Mouse (Mus musculus) layer of hippocampus, postnatal 14 days (tissue): Measurements from ENCODE around the gene Il17c. TPM values are rescaled to one million over a fixed set of nuclear protein-coding genes. Genes with fewer than 3 reads are reported as not detected.

Source experiments
- DNase-seq, 2 experiments: peaks; one replicate each; pipeline ENCODE4 v3.0.0; 2021 to 2022; ENCODE audit warnings: low spot score in 2 of 2, mixed read lengths in 1 of 2
- total RNA-seq, 2 experiments: library from RNA; stranded (reverse); gene quantifications; 2 replicates each; pipeline ENCODE4 v1.2.3; 2021

Il17c gene
- total RNA-seq, 2 experiments from 2014 or later = not detected

- no peak for DNase-seq
These were observed 8.3 kb downstream of the Il17c start for GRCm38 (mm10) chr8:122430058-122430636.

GRCm38 (mm10) chr8:122430646-122431045 lies 8.8 kb downstream of the Il17c start:
- no peak for DNase-seq

DNA sequence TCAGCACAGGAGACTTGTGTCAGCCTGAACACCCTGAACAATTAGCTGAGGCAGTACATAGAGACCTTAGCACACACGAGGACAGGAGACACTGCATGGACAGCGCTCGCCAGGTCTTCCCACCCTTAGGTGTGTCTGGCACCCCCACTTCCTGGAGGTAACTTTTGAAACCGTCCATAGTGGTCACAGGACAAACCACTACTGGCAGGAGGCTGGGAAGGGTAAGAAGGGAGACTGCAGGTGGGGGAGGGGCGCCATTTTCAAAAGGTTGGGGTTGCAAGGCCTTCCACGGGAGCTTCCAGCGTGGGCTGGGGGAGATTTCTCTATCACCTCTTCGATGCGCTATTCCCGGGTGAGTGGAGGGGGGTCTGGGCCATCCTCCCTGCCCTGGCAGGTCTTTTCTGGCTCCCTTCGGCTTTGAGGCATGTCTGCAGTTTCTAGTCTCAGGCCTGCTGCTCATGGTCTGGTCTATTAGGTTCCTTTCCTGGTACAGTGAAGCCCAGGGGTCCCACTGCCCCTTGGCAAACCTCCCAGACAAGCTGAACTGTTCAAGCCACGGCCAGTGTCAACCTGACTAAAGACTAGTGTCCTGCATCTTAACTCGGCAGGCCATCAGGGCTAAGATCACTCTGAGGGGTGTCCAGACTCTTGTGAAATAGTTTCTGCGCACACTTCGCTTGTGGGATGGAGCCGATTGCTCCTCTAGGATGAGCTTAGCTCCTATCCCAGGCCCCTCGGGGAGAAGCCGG lies 10.0 kb downstream of the Il17c start:
- no peak for DNase-seq

DNA sequence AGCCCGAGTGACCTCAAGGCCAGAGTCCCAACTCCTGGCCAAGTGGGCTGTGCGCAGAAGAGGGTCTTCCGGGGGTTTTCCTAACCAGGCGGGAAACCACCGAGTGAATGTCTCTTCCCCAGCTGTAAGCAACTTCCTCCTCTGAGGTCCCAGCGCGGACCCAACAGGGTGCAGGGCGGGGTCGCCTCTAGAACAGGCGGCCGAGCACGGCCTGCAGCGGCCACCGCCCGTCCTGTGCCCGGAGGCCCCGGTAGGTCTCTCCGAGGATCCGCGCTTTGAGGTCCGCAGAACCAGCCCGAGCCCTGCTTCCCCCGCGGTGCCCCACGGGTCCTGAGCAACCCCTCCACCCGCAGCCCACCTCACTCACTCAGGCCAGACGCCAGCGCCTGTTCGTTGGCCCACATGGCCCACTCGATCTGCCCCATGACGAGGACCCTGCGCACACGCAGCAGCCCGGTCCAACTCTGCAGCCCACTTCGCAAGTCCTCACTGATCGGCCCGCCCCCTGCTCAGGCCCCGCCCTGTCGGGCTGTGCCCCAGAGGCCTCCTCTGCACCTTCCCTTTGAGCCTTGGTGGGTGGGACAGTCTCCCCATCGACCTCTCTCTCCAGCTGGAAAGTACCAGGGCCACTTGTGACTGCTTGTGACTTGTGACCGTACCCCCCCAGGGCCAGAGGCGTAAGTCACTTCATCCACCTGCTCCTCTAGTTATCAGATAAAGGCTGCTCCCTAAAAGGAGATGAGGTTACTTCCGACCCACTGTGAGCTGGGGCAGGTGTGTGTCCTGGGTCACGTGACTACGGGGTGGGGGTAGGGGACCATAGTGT lies 10.8 kb downstream of the Il17c start, which contains the start of gene Cyba:
TSS of gene Cyba (minus strand) at position 488 of the 826 bp plus-strand sequence.
- DNase-seq = no peak

DNA sequence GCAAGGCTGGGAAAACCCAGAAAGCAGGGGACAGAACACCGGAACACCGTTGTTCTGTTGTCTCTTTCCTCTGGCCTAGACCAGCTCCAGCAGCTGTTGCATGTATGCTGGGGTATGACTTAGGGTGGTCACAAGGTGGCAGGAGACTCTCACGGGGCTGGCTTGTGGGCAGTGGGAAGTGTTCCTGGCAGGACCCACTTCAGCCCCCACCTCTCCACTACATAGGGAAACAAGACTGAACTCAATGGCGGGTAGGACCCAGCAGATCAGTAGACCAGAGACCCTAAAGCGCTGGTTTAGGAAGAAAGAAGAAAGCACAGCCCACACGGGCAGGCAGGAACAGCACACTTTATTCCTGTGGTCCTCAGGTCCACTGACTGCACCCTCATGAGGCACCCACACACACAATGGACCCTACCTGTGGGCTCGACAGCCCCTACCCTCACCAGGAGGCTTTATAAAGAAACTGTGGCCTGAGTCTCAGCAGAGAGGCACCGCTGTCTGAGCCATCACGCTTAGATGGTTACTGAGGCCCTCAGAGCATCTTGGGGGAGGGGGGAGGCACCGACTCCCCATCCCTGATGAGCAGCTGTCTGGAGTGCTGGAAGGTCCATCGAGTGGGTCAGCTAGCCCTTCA lies 11.6 kb downstream of the Il17c start:
- DNase-seq = no peak

DNA sequence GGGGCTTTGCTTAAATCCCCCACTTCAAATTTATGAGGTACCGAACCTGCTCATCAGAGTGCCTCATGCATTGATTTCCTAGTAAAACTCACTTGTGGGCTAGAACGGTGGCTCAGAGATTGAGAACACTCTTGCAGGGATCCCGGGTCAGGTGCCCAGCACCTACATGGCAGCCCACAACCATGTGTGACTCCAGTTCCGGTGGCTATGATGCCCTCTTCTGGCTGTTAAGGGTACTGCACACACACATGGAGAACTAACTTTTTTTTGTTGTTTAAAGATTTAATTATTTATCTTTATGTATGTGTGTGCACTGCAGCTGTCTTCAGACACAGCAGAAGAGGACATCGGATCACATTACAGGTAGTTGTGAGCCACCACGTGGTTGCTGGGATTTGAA lies 13.6 kb downstream of the Il17c start:
- DNase-seq = no peak

- DNase-seq = no peak
These were observed 14.3 kb downstream of the Il17c start for GRCm38 (mm10) chr8:122436146-122436545.

- DNase-seq = no peak
These were observed 14.8 kb downstream of the Il17c start for GRCm38 (mm10) chr8:122436586-122437125.

GRCm38 (mm10) chr8:122437708-122438331 lies 16.0 kb downstream of the Il17c start:
- no peak for DNase-seq

DNA sequence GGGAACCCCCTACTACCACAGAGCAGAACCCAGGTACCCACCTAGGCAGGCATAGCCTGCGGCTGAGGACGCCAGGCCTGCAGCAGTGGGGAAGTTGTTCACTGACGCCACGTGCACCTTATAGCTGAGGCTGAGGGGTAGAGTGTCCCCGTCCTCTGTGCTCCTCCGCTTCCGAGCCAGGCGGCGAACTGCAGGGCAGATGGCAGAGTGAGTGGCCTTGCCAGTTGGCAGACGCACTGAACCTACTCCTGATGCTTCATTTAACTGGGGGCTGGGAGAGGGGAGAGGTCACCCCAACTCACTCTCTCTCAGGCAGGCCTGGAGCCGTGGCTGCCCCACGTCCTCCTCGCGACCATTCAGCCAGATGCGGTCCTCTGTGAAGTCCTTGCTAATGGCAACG lies 17.5 kb downstream of the Il17c start:
- DNase-seq = no peak

DNA sequence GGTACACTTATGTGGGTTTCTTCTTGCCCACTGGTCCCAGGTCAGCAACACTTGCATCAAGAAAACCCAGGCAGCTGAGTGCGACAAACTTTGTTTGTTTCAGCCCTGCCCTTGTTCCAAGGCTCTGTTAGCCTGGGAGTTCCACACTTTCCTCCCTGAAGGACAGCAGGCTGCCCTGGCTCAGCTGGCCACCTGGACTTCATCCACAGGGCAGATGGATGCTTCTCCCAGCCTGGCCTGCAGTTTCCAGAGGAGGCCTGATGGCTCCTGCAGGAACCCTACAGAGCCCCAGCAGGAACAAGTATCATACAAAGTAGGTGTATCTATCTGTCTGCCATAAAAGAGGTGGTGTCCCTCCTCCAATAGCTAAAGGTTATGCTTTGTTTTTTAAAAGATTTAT lies 19.5 kb downstream of the Il17c start:
- DNase-seq = no peak

DNA sequence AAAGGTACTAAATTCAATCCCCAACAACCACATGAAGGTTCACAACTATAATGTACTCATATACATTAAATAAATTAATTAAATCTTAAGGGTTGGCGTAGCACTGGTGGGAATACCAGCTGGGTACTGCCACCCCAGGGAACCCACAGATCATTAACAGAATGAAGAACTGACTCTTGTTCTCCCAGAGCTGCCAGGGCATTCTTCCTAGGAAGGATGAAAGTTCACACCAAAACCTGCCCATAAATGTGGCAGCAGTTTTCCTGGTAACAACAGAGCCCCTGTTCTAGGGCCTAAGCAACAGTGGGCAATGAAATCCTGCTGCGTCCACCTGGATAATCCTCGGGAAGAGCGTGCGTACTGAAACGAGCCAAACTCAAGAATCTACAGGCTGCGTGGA lies 20.5 kb downstream of the Il17c start:
- DNase-seq = no peak

GRCm38 (mm10) chr8:122442781-122443180 lies 21.0 kb downstream of the Il17c start:
- DNase-seq = no peak

GRCm38 (mm10) chr8:122443262-122444006 lies 21.6 kb downstream of the Il17c start, which contains the start of gene Mvd:
Mvd (minus strand) TSS chr8:122443422.
- DNase-seq = peak; percentile 98 to 100

DNA sequence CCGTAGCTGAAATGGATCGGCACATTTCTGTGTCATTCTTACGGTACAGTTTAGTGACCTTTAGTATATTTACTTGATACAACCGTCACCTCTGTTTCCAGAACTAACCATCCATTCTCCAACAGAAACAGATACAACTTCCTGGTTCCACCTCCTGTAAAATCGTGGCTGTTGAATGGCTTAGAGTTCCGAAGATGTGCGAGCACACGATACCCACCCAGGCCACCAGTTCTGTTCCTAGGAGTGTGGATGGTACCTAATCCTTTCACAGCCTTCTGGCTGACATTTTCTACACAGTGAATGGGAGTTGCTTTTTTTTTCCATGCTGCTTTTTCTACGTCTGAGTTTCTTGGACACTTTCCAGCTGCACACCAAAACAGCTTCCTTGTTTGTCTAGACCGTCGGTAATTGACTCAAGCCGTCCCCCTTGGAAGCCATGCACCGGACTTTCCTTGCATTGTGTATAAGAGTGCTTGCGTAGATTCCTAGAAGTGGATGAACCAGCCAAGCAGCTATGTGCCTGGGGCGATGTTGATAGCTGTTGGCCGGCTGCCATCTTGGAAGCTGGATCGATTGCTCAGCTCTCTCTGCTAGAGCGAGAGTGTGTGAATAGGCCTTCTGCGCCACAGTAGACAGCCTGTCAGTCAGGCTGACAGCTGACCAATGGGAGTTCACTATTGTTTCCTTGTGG lies 22.4 kb downstream of the Il17c start:
- DNase-seq = peak; percentile 85 to 91

- no peak for DNase-seq
These were observed 23.4 kb downstream of the Il17c start for GRCm38 (mm10) chr8:122445203-122445602.

- DNase-seq = no peak
These were observed 29.4 kb downstream of the Il17c start for GRCm38 (mm10) chr8:122451161-122451703.

- DNase-seq = no peak
These were observed 30.3 kb downstream of the Il17c start for GRCm38 (mm10) chr8:122452154-122452553.

- DNase-seq = no peak
These were observed 32.6 kb downstream of the Il17c start for GRCm38 (mm10) chr8:122454409-122454808.
